Comparison of ENCODE assay signal across 34 mouse cellular contexts in the genomic region with DNA sequence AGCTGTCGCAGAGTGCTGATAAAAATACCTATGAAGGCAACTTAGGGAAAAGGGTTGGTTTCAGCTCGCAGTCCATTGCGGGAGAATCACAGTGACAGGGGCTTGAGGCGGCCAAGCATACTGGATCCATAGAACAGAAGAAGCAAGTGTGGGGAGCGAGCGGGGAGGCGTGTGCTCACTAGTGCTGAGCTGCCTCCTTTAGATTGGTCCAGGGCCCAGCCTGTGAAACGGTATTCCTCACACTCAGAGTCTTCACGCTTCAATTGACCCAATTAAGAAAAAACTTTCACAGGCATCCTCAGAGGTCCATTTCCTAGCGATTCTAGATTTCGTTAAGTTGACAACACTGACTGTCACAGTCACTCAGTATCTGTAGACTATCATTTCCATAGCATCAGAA. TPM values are rescaled to one million over a fixed set of nuclear protein-coding genes. Genes with fewer than 3 reads are reported as not detected.
DNase-seq lines count a peak whose midpoint lies in the region; ATAC-seq and TF ChIP-seq lines count a peak whose summit lies in the region.
"Had no signal": no experiment of that assay in that cellular context is flagged by ENCODE, and none has a peak within 500 bp of the region (broad histone marks: within the 10 kb centered on the region; RNA-seq: fewer than 3 reads in every experiment).

No protein-coding gene starts in this region.

- TF ChIP-seq CTCF in forebrain, postnatal 0 days (IDR thresholded peaks at IDR 0.05; ENCODE audit: low read depth), result no peak

- WGBS in forebrain, postnatal 0 days, result 25% methylated on average over 11 of the region's 11 CpGs
- WGBS in forebrain, embryonic 14.5 days, result 17% methylated on average over 11 of the region's 11 CpGs
- 49% methylated on average over 11 of the region's 11 CpGs for WGBS in intestine, embryonic 15.5 days
- WGBS in intestine, embryonic 16.5 days, result 53% methylated on average over 11 of the region's 11 CpGs
- WGBS in embryonic facial prominence, embryonic 14.5 days, result 44% methylated on average over 11 of the region's 11 CpGs

- no peak overlapping the region for H3K4me2 ChIP-seq in forebrain, postnatal 0 days (ENCODE audit: low read depth)
- H3K4me2 ChIP-seq in forebrain, embryonic 14.5 days (ENCODE audit: low read length), result no peak overlapping the region
- no peak overlapping the region for H3K4me2 ChIP-seq in intestine, embryonic 15.5 days (replicated peaks)
- no peak overlapping the region for H3K4me2 ChIP-seq in intestine, embryonic 16.5 days (ENCODE audit: low read depth, low read length)
- no peak overlapping the region for H3K4me2 ChIP-seq in embryonic facial prominence, embryonic 14.5 days (ENCODE audit: low read depth, low read length)

- no peaks in the 10 kb centered on the region for H3K36me3 ChIP-seq in forebrain, postnatal 0 days (ENCODE audit: insufficient read depth)
- no peaks in the 10 kb centered on the region for H3K36me3 ChIP-seq in forebrain, embryonic 14.5 days (ENCODE audit: control insufficient read depth, insufficient read depth, low read length)
- H3K36me3 ChIP-seq in intestine, embryonic 15.5 days, result no peaks in the 10 kb centered on the region
- H3K36me3 ChIP-seq in intestine, embryonic 16.5 days (ENCODE audit: control insufficient read depth, insufficient read depth, low read length), result no peaks in the 10 kb centered on the region
- H3K36me3 ChIP-seq in embryonic facial prominence, embryonic 14.5 days (ENCODE audit: control insufficient read depth, insufficient read depth, low read length), result no peaks in the 10 kb centered on the region
- H3K36me3 ChIP-seq: forebrain, embryonic 15.5 days; G1E; heart, embryonic 10.5 days; heart, embryonic 15.5 days; hindbrain, embryonic 13.5 days; liver, embryonic 15.5 days; midbrain, embryonic 10.5 days; neural tube, embryonic 13.5 days had no signal

- 0 out of 2 replicates have a peak, but pooled peaks cover 3% of the 10 kb centered on the region for H3K4me1 ChIP-seq in forebrain, postnatal 0 days (ENCODE audit: insufficient read depth)
- peaks cover 21% of the 10 kb centered on the region for H3K4me1 ChIP-seq in forebrain, embryonic 14.5 days (ENCODE audit: control insufficient read depth, insufficient read depth, low read length)
- H3K4me1 ChIP-seq in intestine, embryonic 15.5 days (replicated peaks), result peaks cover 26% of the 10 kb centered on the region
- peaks cover 20% of the 10 kb centered on the region for H3K4me1 ChIP-seq in intestine, embryonic 16.5 days (ENCODE audit: control insufficient read depth, insufficient read depth, low read length)
- peaks cover 18% of the 10 kb centered on the region; the same call in 1 of the 2 replicates for H3K4me1 ChIP-seq in embryonic facial prominence, embryonic 14.5 days (ENCODE audit: control insufficient read depth, insufficient read depth, low read length)

- no peak overlapping the region for H3K4me3 ChIP-seq in forebrain, postnatal 0 days (ENCODE audit: low read depth, low read length)
- H3K4me3 ChIP-seq in forebrain, embryonic 14.5 days (ENCODE audit: low read depth, low read length), result no peak overlapping the region
- H3K4me3 ChIP-seq in intestine, embryonic 15.5 days (replicated peaks), result no peak overlapping the region
- H3K4me3 ChIP-seq in intestine, embryonic 16.5 days (ENCODE audit: low read length), result no peak overlapping the region
- no peak overlapping the region for H3K4me3 ChIP-seq in embryonic facial prominence, embryonic 14.5 days (ENCODE audit: low read depth, low read length)
- H3K4me3 ChIP-seq: hindbrain, embryonic 13.5 days; layer of hippocampus, adult 2 months; myocyte had no signal

- H3K27ac ChIP-seq in forebrain, postnatal 0 days (ENCODE audit: low read depth, low read length), result no peak overlapping the region
- no peak overlapping the region for H3K27ac ChIP-seq in forebrain, embryonic 14.5 days (ENCODE audit: low read depth, low read length)
- 0 out of 2 replicates have a peak overlapping the region, but pooled peaks have one; percentile 64 for H3K27ac ChIP-seq in intestine, embryonic 15.5 days
- H3K27ac ChIP-seq in intestine, embryonic 16.5 days (ENCODE audit: low read length), result no peak overlapping the region
- no peak overlapping the region for H3K27ac ChIP-seq in embryonic facial prominence, embryonic 14.5 days (replicated peaks; ENCODE audit: low read depth, low read length)
- H3K27ac ChIP-seq: forebrain, embryonic 15.5 days; heart, embryonic 10.5 days; heart, embryonic 15.5 days; hindbrain, embryonic 13.5 days; layer of hippocampus, adult 2 months; liver, embryonic 15.5 days had no signal

- peaks cover 15% of the 10 kb centered on the region; the same call in 1 of the 2 replicates for H3K27me3 ChIP-seq in forebrain, postnatal 0 days (ENCODE audit: insufficient read depth, low read length)
- H3K27me3 ChIP-seq in forebrain, embryonic 14.5 days (replicated peaks; ENCODE audit: control insufficient read depth, insufficient read depth, low read length), result peaks cover 28% of the 10 kb centered on the region
- H3K27me3 ChIP-seq in intestine, embryonic 15.5 days (replicated peaks), result peaks cover 48% of the 10 kb centered on the region
- H3K27me3 ChIP-seq in intestine, embryonic 16.5 days (replicated peaks; ENCODE audit: control insufficient read depth, insufficient read depth, low read length), result peaks cover 35% of the 10 kb centered on the region
- peaks cover 29% of the 10 kb centered on the region for H3K27me3 ChIP-seq in embryonic facial prominence, embryonic 14.5 days (replicated peaks; ENCODE audit: control insufficient read depth, insufficient read depth, low read length)

- H3K9me3 ChIP-seq in forebrain, postnatal 0 days (ENCODE audit: low read length), result no peaks in the 10 kb centered on the region
- no peaks in the 10 kb centered on the region for H3K9me3 ChIP-seq in forebrain, embryonic 14.5 days (replicated peaks; ENCODE audit: control insufficient read depth, low read length)
- no peaks in the 10 kb centered on the region for H3K9me3 ChIP-seq in intestine, embryonic 15.5 days
- H3K9me3 ChIP-seq in intestine, embryonic 16.5 days (ENCODE audit: control insufficient read depth, low read length), result no peaks in the 10 kb centered on the region
- H3K9me3 ChIP-seq in embryonic facial prominence, embryonic 14.5 days (ENCODE audit: control insufficient read depth, low read length), result no peaks in the 10 kb centered on the region
- H3K9me3 ChIP-seq: forebrain, embryonic 15.5 days; heart, embryonic 10.5 days; heart, embryonic 15.5 days; hindbrain, embryonic 13.5 days; liver, embryonic 15.5 days; midbrain, embryonic 10.5 days; neural tube, embryonic 13.5 days had no signal

- DNase-seq in forebrain, postnatal 0 days, result peak; percentile 17
- no peak for DNase-seq in forebrain, embryonic 14.5 days (ENCODE audit: low spot score)
- peak; percentile 51 for DNase-seq in Muller cell, postnatal 12 days (ENCODE audit: inconsistent ontology term)
- DNase-seq in embryonic facial prominence, embryonic 14.5 days (ENCODE audit: low spot score), result peak; percentile 19
- DNase-seq in embryo, embryonic 11 days, result no peak
- no peak for DNase-seq in left cerebral cortex, postnatal 36 days (ENCODE audit: low spot score in 2 of 2)
- DNase-seq: adrenal gland, postnatal 14 days; cerebellum, adult 18-20 months; cerebellum, postnatal 10 days; gastrocnemius, postnatal 10 days; kidney, adult 9 months; kidney, postnatal 36 days; right cerebral cortex, postnatal 4 days; thymus, adult 2 months; thymus, postnatal 36 days had no signal

- intact Hi-C loops in left cerebral cortex, postnatal 36 days (cut with DNase I), result no loop called here

- H3K9ac ChIP-seq in forebrain, postnatal 0 days, result no peak overlapping the region
- H3K9ac ChIP-seq in forebrain, embryonic 14.5 days (ENCODE audit: low read length), result no peak overlapping the region
- H3K9ac ChIP-seq in intestine, embryonic 15.5 days, result no peak overlapping the region
- H3K9ac ChIP-seq in intestine, embryonic 16.5 days (ENCODE audit: low read depth, low read length), result no peak overlapping the region
- no peak overlapping the region for H3K9ac ChIP-seq in embryonic facial prominence, embryonic 14.5 days (ENCODE audit: low read depth, low read length)
- H3K9ac ChIP-seq: forebrain, embryonic 15.5 days; heart, embryonic 15.5 days; hindbrain, embryonic 13.5 days; liver, embryonic 15.5 days; lung, embryonic 14.5 days; neural tube, embryonic 13.5 days had no signal

- ATAC-seq in forebrain, postnatal 0 days, result no peak
- ATAC-seq in forebrain, embryonic 14.5 days, result no peak
- ATAC-seq in intestine, embryonic 15.5 days, result no peak
- ATAC-seq in intestine, embryonic 16.5 days, result no peak
- no peak for ATAC-seq in embryonic facial prominence, embryonic 14.5 days (ENCODE audit: low read depth)
- ATAC-seq: forebrain, embryonic 15.5 days; midbrain, embryonic 16.5 days; Patski had no signal

RNA-seq across cellular contexts. Expression of gene Tcf15, which starts 2.4 kb away (rescaled TPM):
- 1.6 TPM in 1 of 2 replicates, not detected in the other for total RNA-seq in forebrain, postnatal 0 days (2014; rRNA removed)
- 0.69 and 1.1 TPM in 2 replicates for polyA plus RNA-seq in forebrain, postnatal 0 days (2015; fragmentation: Nextera tagmentation; extraction: Ambion mirVana)
- 1.1 and 1.7 TPM in 2 replicates for polyA plus RNA-seq in forebrain, embryonic 14.5 days (2014; fragmentation: Nextera tagmentation; extraction: Ambion mirVana)
- 10.3 and 10.4 TPM in 2 replicates for polyA plus RNA-seq in intestine, embryonic 15.5 days (2015; fragmentation: Nextera tagmentation; extraction: Ambion mirVana)
- polyA plus RNA-seq in intestine, embryonic 16.5 days (2015; fragmentation: Nextera tagmentation; extraction: Ambion mirVana), result 6.5 and 7.5 TPM in 2 replicates
- polyA plus RNA-seq in embryonic facial prominence, embryonic 14.5 days (2014; fragmentation: Nextera tagmentation; extraction: Ambion mirVana), result 10.6 TPM in 2 replicates
- total RNA-seq in left cerebral cortex, postnatal 36 days (2021), result 1 to 10 TPM in 1 of 2 experiments, under 1 TPM in 1; 0.89 to 1.4 TPM
- total RNA-seq: G1E; liver, adult 2 months had no signal
- polyA plus RNA-seq: G1E; liver, adult 2 months; myocyte; Patski had no signal

RNA-seq across cellular contexts. Expression of gene Srxn1, which starts 35.6 kb away (rescaled TPM):
- total RNA-seq in forebrain, postnatal 0 days (2014; rRNA removed), result 18.4 and 27.3 TPM in 2 replicates
- polyA plus RNA-seq in forebrain, postnatal 0 days (2015; fragmentation: Nextera tagmentation; extraction: Ambion mirVana), result 11.9 and 16.4 TPM in 2 replicates
- polyA plus RNA-seq in forebrain, embryonic 14.5 days (2014; fragmentation: Nextera tagmentation; extraction: Ambion mirVana), result 11.8 and 12.0 TPM in 2 replicates
- polyA plus RNA-seq in intestine, embryonic 15.5 days (2015; fragmentation: Nextera tagmentation; extraction: Ambion mirVana), result 21.7 and 23.5 TPM in 2 replicates
- 34.9 and 43.6 TPM in 2 replicates for polyA plus RNA-seq in intestine, embryonic 16.5 days (2015; fragmentation: Nextera tagmentation; extraction: Ambion mirVana)
- 12.0 and 13.6 TPM in 2 replicates for polyA plus RNA-seq in embryonic facial prominence, embryonic 14.5 days (2014; fragmentation: Nextera tagmentation; extraction: Ambion mirVana)
- total RNA-seq in left cerebral cortex, postnatal 36 days (2021), result 10 to 100 TPM; 91.1 to 94.2 TPM

RNA-seq across cellular contexts. Expression of gene Scrt2, which starts 59.6 kb away (rescaled TPM):
- total RNA-seq in forebrain, postnatal 0 days (2014; rRNA removed), result 7.4 and 8.5 TPM in 2 replicates
- polyA plus RNA-seq in forebrain, postnatal 0 days (2015; fragmentation: Nextera tagmentation; extraction: Ambion mirVana), result 3.7 and 4.3 TPM in 2 replicates
- polyA plus RNA-seq in forebrain, embryonic 14.5 days (2014; fragmentation: Nextera tagmentation; extraction: Ambion mirVana), result 16.1 and 16.2 TPM in 2 replicates
- 0.04 and 0.06 TPM in 2 replicates for polyA plus RNA-seq in intestine, embryonic 15.5 days (2015; fragmentation: Nextera tagmentation; extraction: Ambion mirVana)
- polyA plus RNA-seq in intestine, embryonic 16.5 days (2015; fragmentation: Nextera tagmentation; extraction: Ambion mirVana), result not detected in 2 replicates
- polyA plus RNA-seq in embryonic facial prominence, embryonic 14.5 days (2014; fragmentation: Nextera tagmentation; extraction: Ambion mirVana), result 0.29 TPM in 2 replicates
- total RNA-seq in left cerebral cortex, postnatal 36 days (2021), result 10 to 100 TPM; 14.5 to 18.5 TPM
- total RNA-seq: common myeloid progenitor, adult 5-6 weeks; gastrocnemius, postnatal 10 days; heart, postnatal 25 days; liver, adult 2 months; megakaryocyte progenitor cell, adult 5-6 weeks had no signal
- polyA plus RNA-seq: G1E; heart, embryonic 10.5 days; heart, embryonic 15.5 days; liver, adult 2 months; liver, embryonic 15.5 days; lung, embryonic 14.5 days; myocyte; Patski had no signal

Comparison
In these comparisons a context has a peak if more than half of its experiments do, and no peak if none do; other contexts are left out.
1. DNase-seq: peak in forebrain, postnatal 0 days (single experiment), Muller cell, postnatal 12 days (single experiment) and embryonic facial prominence, embryonic 14.5 days (single experiment); none in forebrain, embryonic 14.5 days (single experiment), embryo, embryonic 11 days (single experiment) and left cerebral cortex, postnatal 36 days (0 of 2).